Mouse (Mus musculus) hindbrain, postnatal 0 days (tissue): ENCODE data around the gene Kcnmb3. TPM values are rescaled to one million over a fixed set of nuclear protein-coding genes. Genes with fewer than 3 reads are reported as not detected.
"Not testable (repeated sequence)": the region's sequence is repeated elsewhere in the genome, so short reads cannot be mapped to it uniquely, and the experiment has no call there.

Experiments used
- ATAC-seq: fragments of 200-750 bp; cut with Nextera tagmentation; 2 replicates; pipeline ENCODE4 v1.8.0; 2017; ENCODE audit warnings: mild to moderate bottlenecking, moderate TSS enrichment, moderate library complexity
- DNase-seq: peaks from one replicate; pipeline ENCODE4 v3.0.0-alpha.2; 2015; ENCODE audit warnings: low spot score
- H3K27ac ChIP-seq: fragments of 300-500 bp; sonication (generic); 2 replicates; pipeline ENCODE4 v1.5.1; 2014; ENCODE audit warnings: mild to moderate bottlenecking
- H3K27me3 ChIP-seq: fragments of 300-500 bp; sonication (generic); 2 replicates; pipeline ENCODE4 v1.6.1; 2014; ENCODE audit warnings: low read length, mixed read lengths; ENCODE audit not compliant: insufficient read depth
- H3K36me3 ChIP-seq: fragments of 300-500 bp; sonication (generic); 2 replicates; pipeline ENCODE4 v1.6.1; 2014; ENCODE audit warnings: low read length, mixed read lengths; ENCODE audit not compliant: insufficient read depth
- H3K4me1 ChIP-seq: fragments of 300-500 bp; sonication (generic); 2 replicates; pipeline ENCODE4 v1.6.1; 2014; ENCODE audit warnings: antibody characterized with exemption, low read length, mixed read lengths; ENCODE audit not compliant: insufficient read depth
- H3K4me2 ChIP-seq: fragments of 300-500 bp; sonication (generic); 2 replicates; pipeline ENCODE4 v1.6.1; 2014; ENCODE audit warnings: low read depth, mild to moderate bottlenecking, low read length, moderate library complexity, mixed read lengths
- H3K4me3 ChIP-seq: fragments of 300-500 bp; sonication (generic); 2 replicates; pipeline ENCODE4 v1.5.1; 2014; ENCODE audit warnings: low read length
- H3K9ac ChIP-seq: fragments of 300-500 bp; sonication (generic); replicated peaks from 2 replicates; pipeline ENCODE4 v1.6.1; 2014; ENCODE audit warnings: mild to moderate bottlenecking, low read length, moderate library complexity, mixed read lengths
- H3K9me3 ChIP-seq: fragments of 300-500 bp; sonication (generic); 2 replicates; pipeline ENCODE4 v1.6.1; 2016; ENCODE audit warnings: low read length, mixed read lengths
- CTCF ChIP-seq: IDR thresholded peaks from 2 replicates; pipeline ENCODE4 v1.5.1; 2016; ENCODE audit warnings: antibody characterized with exemption, control low read depth, low read depth
- WGBS: fragments of 180-500 bp; shearing (Covaris S2); extraction: QIAGEN DNeasy Blood & Tissue Kit; methylation state at CpG from one replicate; pipeline ENCODE4 v1.1.7; 2014; 5-methylcytosine and 5-hydroxymethylcytosine counted together
- polyA plus RNA-seq: library from polyadenylated mRNA; unstranded; fragments of >200 nt; fragmentation: Nextera tagmentation; extraction: Ambion mirVana; gene quantifications from 2 replicates; pipeline ENCODE4 v1.2.1, GENCODE M21; 2015
- total RNA-seq: library from RNA; depleted of rRNA; stranded (reverse); fragments of >200 nt; gene quantifications from 2 replicates; pipeline ENCODE4 v1.2.3, GENCODE M21; 2014; rRNA removed

The Kcnmb3 gene
- total and polyA plus RNA-seq, 2 experiments from 2014 or later: not detected

DNA sequence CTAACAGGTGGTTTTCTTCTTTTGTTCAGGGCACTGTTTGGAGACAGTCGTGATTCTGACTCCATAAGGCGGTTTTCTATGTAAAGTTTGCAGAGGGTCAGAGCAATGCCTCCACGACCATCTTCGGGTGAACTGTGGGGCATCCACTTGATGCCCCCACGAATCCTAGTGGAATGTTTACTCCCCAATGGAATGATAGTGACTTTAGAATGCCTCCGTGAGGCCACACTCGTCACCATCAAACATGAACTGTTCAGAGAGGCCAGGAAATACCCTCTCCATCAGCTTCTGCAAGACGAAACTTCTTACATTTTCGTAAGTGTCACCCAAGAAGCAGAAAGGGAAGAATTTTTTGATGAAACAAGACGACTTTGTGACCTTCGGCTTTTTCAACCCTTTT lies 55.9 kb downstream of the Kcnmb3 start:
- H3K9me3 ChIP-seq: no peaks in the 10 kb centered on the region
- 88% methylated on average over 11 of the region's 11 CpGs for WGBS
- H3K4me3 ChIP-seq: no peak overlapping the region
- no peak overlapping the region for H3K9ac ChIP-seq
- no peak overlapping the region for H3K4me2 ChIP-seq
- no peaks in the 10 kb centered on the region for H3K27me3 ChIP-seq
- ATAC-seq: no peak
- DNase-seq: no peak
- no peak for TF ChIP-seq CTCF
- peaks cover 31% of the 10 kb centered on the region for H3K36me3 ChIP-seq
- no peak overlapping the region for H3K27ac ChIP-seq
- no peaks in the 10 kb centered on the region for H3K4me1 ChIP-seq

DNA sequence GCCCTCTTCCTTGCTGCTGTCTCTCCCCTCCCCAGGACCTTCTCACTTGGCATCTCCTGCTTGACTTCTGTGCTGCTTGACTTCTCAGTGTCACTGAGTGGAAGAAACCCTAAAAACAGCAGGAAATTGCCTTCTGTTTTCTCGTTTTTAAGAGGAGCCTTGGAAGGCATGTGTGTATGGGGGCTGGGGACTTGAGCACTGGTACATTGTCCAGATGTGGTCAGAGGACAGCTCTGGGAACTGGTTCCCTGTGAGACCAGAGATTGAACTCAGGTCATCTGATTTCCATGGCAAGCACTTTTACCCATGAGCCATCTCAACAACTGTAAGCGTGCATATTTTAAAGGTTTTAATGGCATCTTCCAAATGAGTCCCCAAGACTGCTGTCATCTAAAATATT lies 58.0 kb downstream of the Kcnmb3 start:
- Histone ChIP-seq H3K36me3 (peaks cover 18% of the 10 kb centered on the region), H3K4me3 (no peak overlapping the region), H3K27me3 (no peaks in the 10 kb centered on the region), H3K9me3 (no peaks in the 10 kb centered on the region), H3K4me1 (no peaks in the 10 kb centered on the region), H3K4me2 (no peak overlapping the region), H3K9ac (no peak overlapping the region), H3K27ac (no peak overlapping the region)
- WGBS: 85% methylated on average over 2 of the region's 2 CpGs
- DNase-seq: no peak
- ATAC-seq: no peak
- TF ChIP-seq CTCF: no peak

DNA sequence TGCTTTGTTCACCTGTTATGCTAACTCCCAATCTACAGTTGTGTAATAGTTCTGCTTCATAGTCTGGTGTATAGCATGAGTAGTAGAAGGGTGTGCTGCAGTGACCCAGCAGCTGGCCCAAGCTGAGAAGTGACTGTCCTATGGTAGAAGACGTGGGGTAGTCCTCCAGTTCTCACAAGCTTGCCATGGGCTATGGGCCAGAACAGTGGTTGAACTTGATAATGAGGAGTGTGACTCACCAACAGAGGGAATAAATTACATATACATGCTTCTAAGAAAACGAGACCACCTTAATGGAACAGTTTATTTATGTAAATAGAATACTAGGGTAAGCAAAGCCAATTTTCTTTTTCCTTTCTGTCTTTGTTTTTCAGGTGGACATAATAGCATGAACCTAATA lies 61.6 kb downstream of the Kcnmb3 start:
- WGBS: 66% methylated on average over 2 of the region's 2 CpGs
- DNase-seq (no peak), ATAC-seq (no peak)
- H3K4me1 ChIP-seq: 0 out of 2 replicates have a peak, but pooled peaks cover 7% of the 10 kb centered on the region
- H3K9me3 ChIP-seq: no peaks in the 10 kb centered on the region
- H3K36me3 ChIP-seq: no peaks in the 10 kb centered on the region
- TF ChIP-seq CTCF: no peak
- no peak overlapping the region for H3K27ac ChIP-seq
- no peak overlapping the region for H3K4me2 ChIP-seq
- H3K27me3 ChIP-seq: no peaks in the 10 kb centered on the region
- H3K4me3 ChIP-seq: no peak overlapping the region
- no peak overlapping the region for H3K9ac ChIP-seq

DNA sequence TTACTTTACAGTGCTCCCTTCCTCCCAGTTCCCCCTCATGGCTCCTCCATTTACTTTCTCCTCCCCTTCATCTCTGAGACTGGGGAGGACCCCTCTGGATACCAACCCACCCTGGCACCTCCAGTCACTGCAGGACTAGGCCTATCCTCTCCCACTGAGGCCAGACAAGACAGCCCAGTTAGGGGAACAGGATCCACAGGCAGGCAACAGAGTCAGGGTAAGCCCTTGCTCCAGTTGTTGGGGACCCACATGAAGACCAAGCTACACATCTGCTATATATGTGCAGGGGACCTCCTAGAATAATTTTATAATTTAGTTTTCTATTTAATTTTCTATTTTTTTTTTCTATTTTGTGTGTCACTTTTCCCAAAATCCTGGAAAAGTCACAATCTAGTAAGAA lies 62.7 kb downstream of the Kcnmb3 start:
- H3K27me3 ChIP-seq, H3K36me3 ChIP-seq, H3K9me3 ChIP-seq, H3K27ac ChIP-seq, H3K9ac ChIP-seq, ATAC-seq, H3K4me2 ChIP-seq, H3K4me3 ChIP-seq, H3K4me1 ChIP-seq, DNase-seq: not testable (repeated sequence)

DNA sequence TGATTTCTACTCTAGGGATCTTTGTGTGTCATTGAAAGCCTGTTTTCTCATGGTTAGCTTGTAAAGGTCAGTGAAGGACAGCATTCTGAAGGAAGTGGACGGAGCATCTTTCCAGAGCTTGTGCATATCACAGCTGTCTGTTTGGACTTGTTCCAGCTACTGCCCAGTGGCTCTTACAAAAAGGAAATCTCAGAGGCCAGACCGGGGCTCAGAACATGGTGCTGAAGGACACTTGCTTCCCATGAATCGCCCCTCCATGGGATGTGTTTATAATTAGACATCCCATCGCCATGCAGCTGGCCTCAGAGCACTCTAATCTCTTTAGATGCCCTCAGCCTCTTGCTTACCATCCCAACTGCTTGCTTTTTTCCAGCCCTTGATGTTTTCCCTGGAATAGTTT lies 63.1 kb downstream of the Kcnmb3 start:
- Histone ChIP-seq H3K4me1 (0 out of 2 replicates have a peak, but pooled peaks cover 7% of the 10 kb centered on the region), H3K27ac (no peak overlapping the region), H3K27me3 (no peaks in the 10 kb centered on the region), H3K9me3 (no peaks in the 10 kb centered on the region), H3K4me3 (no peak overlapping the region), H3K4me2 (no peak overlapping the region), H3K36me3 (no peaks in the 10 kb centered on the region), H3K9ac (no peak overlapping the region)
- WGBS: 54% methylated on average over 4 of the region's 4 CpGs
- no peak for TF ChIP-seq CTCF
- peak; percentile 49 for DNase-seq
- ATAC-seq: no peak

DNA sequence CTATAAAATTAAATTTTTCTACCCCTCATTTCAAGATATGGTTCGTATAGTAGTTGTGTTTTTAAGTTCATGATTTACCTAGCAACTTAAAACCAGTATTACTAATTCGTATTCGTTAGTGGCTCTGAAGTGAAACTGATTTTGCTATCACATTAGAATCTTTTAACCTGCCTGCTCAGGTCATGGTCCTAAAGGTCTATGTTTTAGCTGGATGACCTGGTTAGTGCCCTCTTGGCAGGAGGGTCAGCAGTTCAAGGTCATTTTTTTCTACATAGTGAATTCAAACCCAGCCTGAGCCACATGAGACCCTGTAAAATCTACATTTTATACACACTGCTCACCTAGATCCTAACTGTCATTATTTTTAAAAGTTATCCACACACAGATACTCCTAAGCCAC lies 63.7 kb downstream of the Kcnmb3 start:
- 94% methylated on average over 3 of the region's 3 CpGs for WGBS
- no peak overlapping the region for H3K4me2 ChIP-seq
- no peaks in the 10 kb centered on the region for H3K27me3 ChIP-seq
- H3K9ac ChIP-seq: no peak overlapping the region
- no peak overlapping the region for H3K4me3 ChIP-seq
- no peak for TF ChIP-seq CTCF
- no peaks in the 10 kb centered on the region for H3K36me3 ChIP-seq
- H3K27ac ChIP-seq: no peak overlapping the region
- no peak for ATAC-seq
- DNase-seq: no peak
- H3K9me3 ChIP-seq: no peaks in the 10 kb centered on the region
- H3K4me1 ChIP-seq: 0 out of 2 replicates have a peak, but pooled peaks cover 7% of the 10 kb centered on the region

DNA sequence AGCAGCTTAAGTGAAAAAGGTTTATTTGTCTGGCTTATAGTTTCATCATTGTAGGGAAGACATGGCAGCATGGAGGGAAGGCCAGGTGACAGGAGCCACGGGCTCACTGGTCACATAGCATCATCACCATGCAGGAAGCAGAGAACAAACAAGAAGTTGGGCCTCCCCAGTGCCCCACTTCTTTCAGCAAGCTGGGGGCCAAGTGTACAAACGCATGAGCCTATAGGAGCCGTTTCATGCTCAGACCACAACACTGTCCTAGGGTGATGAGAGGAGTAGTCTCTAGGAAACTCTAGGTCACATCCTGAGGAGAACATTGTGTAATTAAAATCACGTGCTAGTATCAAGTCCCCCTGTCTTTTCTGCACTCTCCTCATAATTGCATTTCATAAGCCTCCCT lies 64.3 kb downstream of the Kcnmb3 start:
- Histone ChIP-seq H3K4me1 (0 out of 2 replicates have a peak, but pooled peaks cover 7% of the 10 kb centered on the region), H3K27ac (no peak overlapping the region), H3K9me3 (no peaks in the 10 kb centered on the region), H3K27me3 (no peaks in the 10 kb centered on the region), H3K4me3 (no peak overlapping the region), H3K36me3 (no peaks in the 10 kb centered on the region), H3K9ac (no peak overlapping the region), H3K4me2 (no peak overlapping the region)
- 75% methylated on average over 4 of the region's 4 CpGs for WGBS
- TF ChIP-seq CTCF: no peak
- DNase-seq (no peak), ATAC-seq (no peak)

Other genes with a start within 250 kb of the Kcnmb3 start
- 13.2 and 23.6 TPM in 2 replicates for gene Zmat3, start 126.2 kb downstream of the Kcnmb3 start, total RNA-seq
- gene Zmat3, start 126.2 kb downstream of the Kcnmb3 start, polyA plus RNA-seq: 5.4 and 6.5 TPM in 2 replicates
- gene Pik3ca, start 94.6 kb downstream of the Kcnmb3 start, total RNA-seq: 33.3 and 35.0 TPM in 2 replicates
- 7.9 and 9.0 TPM in 2 replicates for gene Pik3ca, start 94.6 kb downstream of the Kcnmb3 start, polyA plus RNA-seq
- gene Zfp639, start 18.0 kb upstream of the Kcnmb3 start, total RNA-seq: 50.9 and 51.3 TPM in 2 replicates
- gene Zfp639, start 18.0 kb upstream of the Kcnmb3 start, polyA plus RNA-seq: 36.3 and 37.8 TPM in 2 replicates
- gene Mfn1, start 37.2 kb upstream of the Kcnmb3 start, total RNA-seq: 43.2 and 45.9 TPM in 2 replicates
- 46.9 and 47.0 TPM in 2 replicates for gene Mfn1, start 37.2 kb upstream of the Kcnmb3 start, polyA plus RNA-seq
- gene Gnb4, start 124.4 kb upstream of the Kcnmb3 start, total RNA-seq: 124 and 138 TPM in 2 replicates
- 123 and 124 TPM in 2 replicates for gene Gnb4, start 124.4 kb upstream of the Kcnmb3 start, polyA plus RNA-seq
- 42.2 and 50.1 TPM in 2 replicates for gene Actl6a, start 214.1 kb upstream of the Kcnmb3 start, total RNA-seq
- gene Actl6a, start 214.1 kb upstream of the Kcnmb3 start, polyA plus RNA-seq: 52.9 and 55.4 TPM in 2 replicates
- 494 and 640 TPM in 2 replicates for gene Ndufb5, start 244.8 kb upstream of the Kcnmb3 start, total RNA-seq
- gene Ndufb5, start 244.8 kb upstream of the Kcnmb3 start, polyA plus RNA-seq: 397 and 399 TPM in 2 replicates
- 4.4 and 7.5 TPM in 2 replicates for gene Mrpl47, start 245.4 kb upstream of the Kcnmb3 start, total RNA-seq
- 27.7 and 29.1 TPM in 2 replicates for gene Mrpl47, start 245.4 kb upstream of the Kcnmb3 start, polyA plus RNA-seq